Mouse (Mus musculus) hindbrain, embryonic 12.5 days (tissue): Measurements from ENCODE around the gene Ndufs6. TPM values are rescaled to one million over a fixed set of nuclear protein-coding genes. Genes with fewer than 3 reads are reported as not detected.
A peak's percentile ranks its signal among the peaks of the same experiment; 100 is the strongest.

Experiments used
- ATAC-seq: fragments of 200-750 bp; cut with Nextera tagmentation; 2 replicates; pipeline ENCODE4 v1.8.0; 2017; ENCODE audit warnings: moderate TSS enrichment; ENCODE audit not compliant: low FRiP score
- H3K27ac ChIP-seq: fragments of 300-500 bp; sonication (generic); 2 replicates; pipeline ENCODE4 v1.5.1; 2016; ENCODE audit warnings: mild to moderate bottlenecking
- H3K27me3 ChIP-seq: fragments of 300-500 bp; sonication (generic); 2 replicates; pipeline ENCODE4 v1.6.1; 2016; ENCODE audit warnings: mild to moderate bottlenecking
- H3K36me3 ChIP-seq: fragments of 300-500 bp; sonication (generic); 2 replicates; pipeline ENCODE4 v1.6.1; 2016; ENCODE audit warnings: mild to moderate bottlenecking
- H3K4me1 ChIP-seq: fragments of 300-500 bp; sonication (generic); 2 replicates; pipeline ENCODE4 v1.6.1; 2016
- H3K4me2 ChIP-seq: fragments of 300-500 bp; sonication (generic); replicated peaks from 2 replicates; pipeline ENCODE4 v1.6.1; 2016; ENCODE audit warnings: mild to moderate bottlenecking
- H3K4me3 ChIP-seq: fragments of 300-500 bp; sonication (generic); 2 replicates; pipeline ENCODE4 v1.5.1; 2016; ENCODE audit warnings: mild to moderate bottlenecking
- H3K9ac ChIP-seq: fragments of 300-500 bp; sonication (generic); 2 replicates; pipeline ENCODE4 v1.6.1; 2016; ENCODE audit warnings: mild to moderate bottlenecking, moderate library complexity
- H3K9me3 ChIP-seq: fragments of 300-500 bp; sonication (generic); replicated peaks from 2 replicates; pipeline ENCODE4 v1.6.1; 2016; ENCODE audit warnings: mild to moderate bottlenecking
- WGBS: fragments of 180-500 bp; shearing (Covaris S2); methylation state at CpG from one replicate; pipeline ENCODE4 v1.1.7; 2016; 5-methylcytosine and 5-hydroxymethylcytosine counted together
- polyA plus RNA-seq: library from polyadenylated mRNA; unstranded; fragments of >200 nt; fragmentation: Nextera tagmentation; extraction: Ambion mirVana; gene quantifications from 2 replicates; pipeline ENCODE4 v1.2.1, GENCODE M21; 2016

The Ndufs6 gene
- polyA plus RNA-seq = 263 and 312 TPM in 2 replicates

- H3K4me2 ChIP-seq = peak within 1 kb of the TSS; percentile 70
- H3K9ac ChIP-seq = peak within 1 kb of the TSS; percentile 75
- no peaks in the 10 kb centered on the region for H3K27me3 ChIP-seq
- peaks cover 25% of the 10 kb centered on the region for H3K36me3 ChIP-seq
- peak within 1 kb of the TSS; percentile 71 for H3K4me3 ChIP-seq
- peak; percentile 72 for ATAC-seq
- H3K27ac ChIP-seq = peak within 1 kb of the TSS; percentile 30; the same call in 1 of the 2 replicates
- peaks cover 21% of the 10 kb centered on the region for H3K4me1 ChIP-seq
- 2% methylated on average over 45 of the region's 45 CpGs for WGBS
- no peaks in the 10 kb centered on the region for H3K9me3 ChIP-seq
Observed at GRCm38 (mm10) chr13:73327827-73328698, at the start of gene Ndufs6, which contains the start of gene Mrpl36. Ndufs6 (minus strand) TSS chr13:73328542. Mrpl36 (plus strand) TSS chr13:73328513.

GRCm38 (mm10) chr13:73377637-73378036 lies 49.3 kb upstream of the Ndufs6 start:
- Histone ChIP-seq H3K4me2 (no peak overlapping the region), H3K4me1 (no peaks in the 10 kb centered on the region; the same call in 1 of the 2 replicates), H3K27me3 (no peaks in the 10 kb centered on the region), H3K36me3 (no peaks in the 10 kb centered on the region), H3K9me3 (no peaks in the 10 kb centered on the region), H3K27ac (no peak overlapping the region), H3K4me3 (no peak overlapping the region), H3K9ac (no peak overlapping the region)
- no peak for ATAC-seq
- 85% methylated on average over 9 of the region's 9 CpGs for WGBS

- no peaks in the 10 kb centered on the region for H3K9me3 ChIP-seq
- H3K27ac ChIP-seq = no peak overlapping the region
- H3K4me2 ChIP-seq = no peak overlapping the region
- no peak overlapping the region for H3K9ac ChIP-seq
- WGBS = 66% methylated on average over 2 of the region's 2 CpGs
- H3K36me3 ChIP-seq = no peaks in the 10 kb centered on the region
- no peak for ATAC-seq
- no peaks in the 10 kb centered on the region for H3K27me3 ChIP-seq
- no peak overlapping the region for H3K4me3 ChIP-seq
- H3K4me1 ChIP-seq = no peaks in the 10 kb centered on the region; the same call in 1 of the 2 replicates
Observed at GRCm38 (mm10) chr13:73374612-73375011, 46.3 kb upstream of the Ndufs6 start.

DNA sequence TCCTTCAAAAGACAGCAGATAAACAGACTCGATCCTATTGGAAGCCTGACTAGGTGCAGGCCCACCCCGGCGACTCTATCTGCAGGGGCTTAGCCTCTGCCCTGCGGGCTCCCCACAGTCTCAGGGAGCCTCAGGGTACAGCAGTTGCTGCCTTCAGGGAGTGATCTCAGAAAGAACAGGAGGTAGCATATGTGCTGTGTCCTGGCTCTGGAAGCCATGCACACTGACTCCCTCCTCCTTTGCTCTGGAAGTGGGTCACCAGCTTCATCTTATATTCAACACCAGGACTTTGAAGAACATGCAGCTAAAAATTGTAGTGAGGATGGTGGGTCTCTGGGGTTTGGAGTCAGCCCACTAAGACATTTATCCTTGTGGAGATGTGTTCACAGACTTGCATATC lies 45.0 kb upstream of the Ndufs6 start:
- no peak overlapping the region for H3K27ac ChIP-seq
- no peaks in the 10 kb centered on the region for H3K36me3 ChIP-seq
- no peak overlapping the region for H3K4me2 ChIP-seq
- no peaks in the 10 kb centered on the region; the same call in 1 of the 2 replicates for H3K4me1 ChIP-seq
- H3K9me3 ChIP-seq = no peaks in the 10 kb centered on the region
- no peak overlapping the region for H3K4me3 ChIP-seq
- ATAC-seq = no peak
- no peaks in the 10 kb centered on the region for H3K27me3 ChIP-seq
- H3K9ac ChIP-seq = no peak overlapping the region
- WGBS = 78% methylated on average over 4 of the region's 4 CpGs

- ATAC-seq = no peak
- no peak overlapping the region for H3K9ac ChIP-seq
- H3K4me3 ChIP-seq = no peak overlapping the region
- WGBS = 82% methylated on average over 3 of the region's 3 CpGs
- H3K4me1 ChIP-seq = no peaks in the 10 kb centered on the region
- H3K9me3 ChIP-seq = no peaks in the 10 kb centered on the region
- H3K36me3 ChIP-seq = no peaks in the 10 kb centered on the region
- no peak overlapping the region for H3K27ac ChIP-seq
- no peak overlapping the region for H3K4me2 ChIP-seq
- H3K27me3 ChIP-seq = no peaks in the 10 kb centered on the region
Observed at GRCm38 (mm10) chr13:73357106-73357505, 28.8 kb upstream of the Ndufs6 start.

GRCm38 (mm10) chr13:73352491-73352890 lies 24.1 kb upstream of the Ndufs6 start:
- Histone ChIP-seq H3K27me3 (no peaks in the 10 kb centered on the region), H3K4me3 (no peak overlapping the region), H3K36me3 (no peaks in the 10 kb centered on the region), H3K27ac (no peak overlapping the region), H3K4me2 (no peak overlapping the region), H3K9me3 (no peaks in the 10 kb centered on the region), H3K9ac (no peak overlapping the region), H3K4me1 (no peaks in the 10 kb centered on the region)
- ATAC-seq = no peak

- 71% methylated on average over 3 of the region's 3 CpGs for WGBS
- ATAC-seq = no peak
- no peak overlapping the region for H3K4me2 ChIP-seq
- H3K27ac ChIP-seq = no peak overlapping the region
- no peaks in the 10 kb centered on the region for H3K4me1 ChIP-seq
- H3K9me3 ChIP-seq = no peaks in the 10 kb centered on the region
- H3K4me3 ChIP-seq = no peak overlapping the region
- H3K9ac ChIP-seq = no peak overlapping the region
- no peaks in the 10 kb centered on the region for H3K36me3 ChIP-seq
- no peaks in the 10 kb centered on the region for H3K27me3 ChIP-seq
Observed at GRCm38 (mm10) chr13:73351910-73352309, 23.6 kb upstream of the Ndufs6 start.

DNA sequence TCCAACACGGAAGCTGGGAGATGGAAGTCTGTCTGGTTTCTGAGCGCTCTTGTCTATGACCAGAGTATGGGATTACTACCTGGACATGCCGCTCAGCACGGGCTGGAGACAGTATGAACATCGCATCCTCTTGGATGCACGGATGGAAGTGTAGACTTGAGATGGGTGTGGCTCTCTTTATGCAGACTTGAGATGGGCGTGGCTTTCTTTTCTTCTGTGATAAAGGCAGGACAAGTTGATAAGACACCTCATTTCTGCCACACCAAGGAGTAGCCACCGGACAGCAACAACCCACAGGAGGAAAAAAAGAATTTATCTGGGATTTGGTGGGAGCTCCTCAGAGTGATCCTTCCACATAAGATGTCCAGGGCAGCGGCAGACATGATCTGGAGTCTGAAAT lies 22.4 kb upstream of the Ndufs6 start:
- Histone ChIP-seq H3K27ac (no peak overlapping the region), H3K27me3 (no peaks in the 10 kb centered on the region), H3K4me2 (no peak overlapping the region), H3K4me3 (no peak overlapping the region), H3K9ac (no peak overlapping the region), H3K36me3 (no peaks in the 10 kb centered on the region), H3K4me1 (no peaks in the 10 kb centered on the region), H3K9me3 (no peaks in the 10 kb centered on the region)
- ATAC-seq = no peak
- 90% methylated on average over 9 of the region's 9 CpGs for WGBS

GRCm38 (mm10) chr13:73347922-73348650 lies 19.7 kb upstream of the Ndufs6 start:
- H3K27ac ChIP-seq = no peak overlapping the region
- whole genome bisulfite sequencing = 86% methylated on average over 7 of the region's 7 CpGs
- H3K4me3 ChIP-seq = no peak overlapping the region
- no peaks in the 10 kb centered on the region for H3K36me3 ChIP-seq
- no peaks in the 10 kb centered on the region for H3K27me3 ChIP-seq
- H3K4me2 ChIP-seq = no peak overlapping the region
- ATAC-seq = no peak
- H3K4me1 ChIP-seq = no peaks in the 10 kb centered on the region
- H3K9ac ChIP-seq = no peak overlapping the region
- no peaks in the 10 kb centered on the region for H3K9me3 ChIP-seq

GRCm38 (mm10) chr13:73347171-73347570 lies 18.8 kb upstream of the Ndufs6 start:
- ATAC-seq = no peak
- Histone ChIP-seq H3K4me3 (no peak overlapping the region), H3K27ac (no peak overlapping the region), H3K9ac (no peak overlapping the region), H3K4me1 (no peaks in the 10 kb centered on the region), H3K9me3 (no peaks in the 10 kb centered on the region), H3K27me3 (no peaks in the 10 kb centered on the region), H3K36me3 (no peaks in the 10 kb centered on the region), H3K4me2 (no peak overlapping the region)
- WGBS = 67% methylated on average over 3 of the region's 3 CpGs

DNA sequence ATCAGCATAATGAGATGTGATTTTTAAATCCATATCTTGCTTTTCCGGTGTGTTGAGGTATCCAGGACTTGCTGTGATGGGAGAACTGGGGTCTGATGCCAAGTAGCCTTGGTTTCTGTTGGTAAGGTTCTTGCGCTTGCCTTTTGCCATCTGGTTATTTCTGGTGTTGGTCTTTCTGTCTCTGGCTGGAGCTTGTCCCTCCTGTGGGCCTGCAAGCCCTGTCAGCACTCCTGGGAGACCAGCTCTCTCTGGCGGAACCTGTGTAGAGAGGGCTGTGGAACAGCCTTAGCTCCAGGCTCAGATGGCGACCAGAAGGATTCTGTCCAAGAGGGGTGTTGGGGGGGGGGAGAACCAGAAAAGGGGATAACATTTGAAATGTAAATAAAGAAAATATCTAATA lies 18.4 kb upstream of the Ndufs6 start:
- H3K27ac ChIP-seq = no peak overlapping the region
- 66% methylated on average over 4 of the region's 4 CpGs for WGBS
- H3K4me2 ChIP-seq = no peak overlapping the region
- H3K36me3 ChIP-seq = no peaks in the 10 kb centered on the region
- no peak overlapping the region for H3K4me3 ChIP-seq
- H3K9ac ChIP-seq = no peak overlapping the region
- no peaks in the 10 kb centered on the region for H3K4me1 ChIP-seq
- no peak for ATAC-seq
- no peaks in the 10 kb centered on the region for H3K27me3 ChIP-seq
- no peaks in the 10 kb centered on the region for H3K9me3 ChIP-seq

DNA sequence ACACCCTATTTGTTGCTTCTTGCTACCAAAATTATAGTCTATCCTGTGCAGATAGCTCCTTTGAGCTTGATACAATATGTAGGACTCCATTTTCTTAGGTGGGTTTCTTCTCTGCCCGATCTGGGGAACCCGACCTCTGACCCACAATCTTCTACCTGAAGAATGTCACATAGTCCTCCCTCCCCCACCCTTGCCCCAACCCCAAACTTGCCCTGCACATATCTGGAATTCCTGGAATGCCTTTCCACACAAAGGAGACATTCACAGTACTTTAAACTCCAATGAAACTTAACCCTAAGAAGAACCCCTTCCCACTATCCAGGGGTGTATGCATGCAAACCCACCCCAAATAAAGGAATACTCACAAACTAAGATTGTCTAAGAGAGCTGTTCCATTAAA lies 17.8 kb upstream of the Ndufs6 start:
- no peaks in the 10 kb centered on the region for H3K9me3 ChIP-seq
- no peak overlapping the region for H3K4me2 ChIP-seq
- no peaks in the 10 kb centered on the region for H3K4me1 ChIP-seq
- H3K9ac ChIP-seq = no peak overlapping the region
- 50% methylated on average over 2 of the region's 2 CpGs for WGBS
- no peaks in the 10 kb centered on the region for H3K27me3 ChIP-seq
- H3K4me3 ChIP-seq = no peak overlapping the region
- H3K36me3 ChIP-seq = no peaks in the 10 kb centered on the region
- H3K27ac ChIP-seq = no peak overlapping the region
- no peak for ATAC-seq
